Mouse (Mus musculus): ENCODE data around the gene Amdhd1.
"Not testable (repeated sequence)": the region's sequence is repeated elsewhere in the genome, so short reads cannot be mapped to it uniquely, and the experiment has no call there.

The Amdhd1 gene

DNA sequence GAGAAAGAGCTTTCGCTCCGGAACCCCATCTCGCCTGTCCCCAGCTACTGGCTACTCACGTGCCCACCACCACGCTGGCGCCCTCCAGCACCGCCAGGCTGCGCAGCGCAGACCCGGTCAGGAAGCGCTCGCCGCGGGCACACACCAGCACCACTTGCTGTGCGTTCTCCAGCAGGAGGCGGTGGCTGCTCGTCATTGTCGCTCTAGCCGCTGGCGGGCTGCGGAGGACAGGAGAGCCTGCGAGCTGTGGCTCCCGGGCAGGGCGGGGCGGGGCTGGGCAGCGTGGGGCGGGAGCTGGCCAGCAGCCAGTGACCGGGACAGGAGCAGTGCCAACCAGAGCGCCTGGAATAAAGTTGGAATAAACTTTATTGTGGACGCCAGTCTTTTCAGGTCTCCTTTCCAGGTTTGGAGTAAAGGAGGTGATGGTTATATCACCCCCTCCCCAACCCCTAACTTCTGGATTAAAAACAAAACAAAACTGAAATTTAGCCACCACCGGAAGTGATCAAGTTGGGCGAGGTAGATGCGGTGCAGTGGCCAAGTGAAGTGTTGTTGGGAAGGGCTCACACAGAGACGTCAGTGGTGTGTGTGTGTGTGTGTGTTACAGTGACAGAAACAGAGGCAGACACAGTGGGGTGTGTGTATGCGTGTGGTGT lies at the start of gene Amdhd1:
TSS of gene Amdhd1 (minus strand) at position 259 of the 656 bp plus-strand sequence.
- DNase-seq (ENCODE audit: extremely low read depth, insufficient read length, low spot score): peak; percentile 93

DNA sequence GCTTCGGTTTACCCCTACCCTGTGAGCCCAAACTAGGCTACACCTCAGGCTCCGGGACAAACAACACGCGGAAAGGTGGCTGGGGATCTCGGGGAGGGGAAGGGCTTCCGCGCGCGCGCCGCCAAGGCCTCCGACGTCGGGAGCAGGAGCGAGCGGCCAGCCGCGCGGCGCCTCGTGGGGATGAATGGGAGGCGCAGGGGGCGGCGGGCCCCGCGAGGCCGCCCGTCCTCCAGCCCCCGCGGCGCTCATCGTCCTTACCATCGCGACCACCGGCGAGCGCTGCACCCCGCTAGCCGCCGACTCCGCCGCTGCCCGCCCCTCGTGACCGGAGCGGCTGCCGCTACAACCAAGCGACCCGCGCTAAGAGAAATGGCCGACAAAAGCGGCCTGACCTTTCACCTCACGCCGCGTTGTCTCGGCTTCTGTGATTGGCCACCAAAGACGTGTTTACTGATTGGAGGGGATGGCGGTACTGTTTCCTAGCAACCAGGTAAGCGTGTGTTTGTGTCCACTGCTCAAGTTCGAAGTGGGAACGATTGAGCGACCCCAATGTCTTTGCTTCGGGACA lies 49.5 kb upstream of the Amdhd1 start, which contains the start of gene Snrpf:
TSS of gene Snrpf (minus strand) at position 426 of the 568 bp plus-strand sequence.
- peak; percentile 87 for DNase-seq (ENCODE audit: extremely low read depth, insufficient read length, low spot score)

DNA sequence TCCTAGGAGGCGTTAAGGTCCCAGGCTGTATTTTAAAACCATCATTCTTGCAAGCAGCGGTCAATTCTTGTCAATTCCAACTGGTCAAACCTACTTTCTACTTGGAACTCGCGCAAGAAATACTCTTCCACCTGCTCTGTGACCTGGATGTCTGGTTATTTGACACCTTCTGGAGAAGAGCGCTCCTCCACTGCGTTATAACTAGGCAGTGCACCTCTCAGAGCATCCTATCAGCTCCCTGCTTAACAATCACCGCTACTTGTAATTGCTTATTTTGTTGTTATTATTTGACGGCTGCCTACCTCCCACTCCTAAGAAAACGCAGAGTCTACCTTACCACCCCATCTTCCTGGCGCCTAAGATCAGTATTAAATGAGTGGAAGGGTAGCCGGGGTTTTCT lies 49.0 kb upstream of the Amdhd1 start:
- no peak for DNase-seq (ENCODE audit: extremely low read depth, insufficient read length, low spot score)

DNA sequence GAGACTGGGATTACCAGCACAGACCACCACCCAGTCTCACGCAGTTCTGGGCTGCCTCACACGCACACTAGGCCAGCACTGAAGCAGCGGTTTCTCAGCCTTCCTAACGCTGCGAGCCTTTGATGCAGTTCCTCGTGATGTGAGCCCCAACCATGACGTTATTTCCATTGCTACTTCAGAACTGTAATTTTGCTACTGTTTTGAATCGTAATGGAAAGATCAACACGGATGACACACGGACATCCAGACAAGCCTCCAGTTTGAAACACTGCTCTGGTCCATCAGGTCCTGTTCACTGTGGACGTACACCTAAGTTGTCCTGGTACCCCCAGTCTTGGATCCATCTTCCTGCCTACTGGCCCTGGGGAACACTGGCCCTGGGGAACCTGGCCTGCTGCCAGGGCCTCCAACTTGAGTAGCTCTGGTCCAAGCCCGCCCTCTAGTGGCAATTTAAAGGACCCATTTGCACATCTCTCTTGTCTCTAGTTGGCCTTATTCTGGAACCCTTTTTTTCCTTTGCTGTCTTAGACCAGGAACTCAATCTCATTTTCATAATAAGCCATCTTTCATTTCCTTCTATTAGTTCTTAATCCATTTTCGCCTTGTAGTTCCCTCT lies 37.5 kb upstream of the Amdhd1 start:
- peak; percentile 63 for DNase-seq (ENCODE audit: extremely low read depth, insufficient read length, low spot score)

DNA sequence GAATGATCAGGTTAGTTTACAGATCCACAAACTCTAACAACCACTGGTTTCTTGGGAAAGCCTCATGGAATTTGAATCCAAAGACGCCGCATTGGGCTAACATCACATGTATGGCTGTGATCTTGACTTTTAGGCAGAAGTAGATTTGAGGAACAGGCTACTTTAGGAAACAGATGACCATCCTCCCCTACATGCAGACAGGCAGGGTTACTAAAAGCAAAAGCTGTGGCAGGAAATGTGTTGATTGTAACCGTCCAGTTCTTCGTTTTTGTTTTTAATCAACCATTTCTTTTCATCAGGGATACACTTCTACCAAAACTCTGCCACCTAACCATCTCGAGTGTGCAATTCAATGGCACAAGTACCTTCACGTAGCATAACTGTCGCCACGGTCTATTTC lies 36.1 kb upstream of the Amdhd1 start:
- DNase-seq (ENCODE audit: extremely low read depth, insufficient read length, low spot score): no peak

DNA sequence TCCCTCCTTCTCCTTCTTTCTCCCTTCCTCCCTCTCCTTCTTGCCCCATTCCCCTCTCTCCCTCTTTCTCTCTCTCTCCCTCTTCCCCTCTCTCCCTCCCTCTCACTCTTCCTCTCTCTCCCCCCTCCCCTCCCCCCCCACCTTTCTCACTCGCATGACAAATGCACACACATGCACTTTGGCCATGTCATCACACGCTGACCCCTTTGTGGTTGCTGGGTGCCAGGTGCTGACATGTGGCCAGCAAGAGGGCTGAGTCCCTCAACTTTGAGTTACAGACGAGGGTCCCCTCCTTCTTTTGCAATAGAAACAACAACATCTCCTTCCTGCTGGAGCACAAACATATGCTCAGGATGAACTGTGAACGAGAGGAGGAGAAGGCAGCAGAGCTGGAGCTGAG lies 35.1 kb upstream of the Amdhd1 start:
- DNase-seq (ENCODE audit: extremely low read depth, insufficient read length, low spot score): no peak

DNA sequence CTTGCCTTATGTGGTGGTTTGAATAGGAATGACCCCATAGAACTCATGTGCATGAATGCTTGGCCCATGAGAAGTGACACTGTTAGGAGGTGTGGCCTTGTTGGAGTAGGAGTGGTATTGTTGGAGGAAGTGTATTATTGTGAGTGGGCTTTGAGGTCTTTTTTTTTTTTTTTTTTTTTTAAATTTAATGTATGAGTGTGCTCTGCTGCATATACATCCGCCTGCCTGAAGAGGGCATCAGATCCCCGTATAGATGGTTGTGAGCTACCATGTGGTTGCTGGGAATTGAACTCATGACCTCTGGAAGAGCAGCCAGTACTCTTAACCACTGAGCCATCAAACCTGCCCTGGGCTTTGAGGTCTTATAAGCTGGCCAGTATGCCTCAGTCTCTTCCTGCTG lies 32.4 kb upstream of the Amdhd1 start:
- DNase-seq (ENCODE audit: extremely low read depth, insufficient read length, low spot score): no peak

DNA sequence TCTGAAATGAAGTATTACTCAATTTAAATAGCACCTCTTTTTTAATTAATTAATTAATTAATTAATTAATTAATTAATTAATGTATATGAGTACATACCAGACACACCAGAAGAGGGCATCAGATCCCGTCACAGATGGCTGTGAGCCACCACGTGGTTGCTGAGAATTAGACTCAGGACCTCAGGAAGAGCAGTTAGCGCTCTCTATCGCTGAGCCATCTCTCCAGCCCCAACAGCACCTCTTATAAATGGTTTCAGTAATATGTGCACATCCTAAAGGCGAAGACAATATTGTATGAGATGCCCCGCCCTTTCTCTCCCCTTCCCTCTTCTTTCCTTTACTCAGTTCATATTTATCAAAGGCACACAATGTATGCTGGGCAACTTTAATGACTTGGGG lies 28.8 kb upstream of the Amdhd1 start:
- no peak for DNase-seq (ENCODE audit: extremely low read depth, insufficient read length, low spot score)

DNA sequence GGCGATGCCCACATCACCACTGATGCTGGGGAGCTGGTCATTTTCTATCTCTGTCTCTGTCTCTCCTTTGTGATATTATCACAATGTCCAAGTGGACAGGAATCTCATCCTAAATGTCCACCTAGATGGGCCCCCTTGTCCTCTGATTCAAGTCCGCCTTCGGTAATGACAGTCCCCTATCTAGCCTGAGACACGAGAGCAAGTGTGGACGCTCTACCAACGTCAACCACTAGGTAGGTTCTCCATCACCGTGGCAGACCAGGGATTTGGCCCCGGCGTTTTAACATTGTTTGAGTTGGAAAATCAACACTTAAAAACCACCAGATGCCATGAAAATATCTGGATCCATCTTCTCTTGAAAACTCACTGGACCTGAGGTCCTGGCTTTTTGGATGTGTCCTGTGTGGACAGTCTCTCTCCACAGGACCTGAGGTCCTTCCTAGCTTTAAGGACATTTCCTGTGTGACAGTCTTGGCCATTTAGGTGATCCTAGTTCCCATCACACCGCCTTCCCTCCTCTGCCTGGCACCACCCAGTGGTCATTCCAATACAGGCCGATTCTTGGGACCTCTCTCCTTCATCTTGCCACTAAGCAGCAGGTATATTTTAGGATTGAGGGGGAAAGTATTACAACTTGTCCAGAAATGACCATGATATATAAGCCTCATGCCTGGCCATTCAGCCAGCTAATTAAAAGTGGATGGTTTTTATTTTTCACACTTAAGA lies 28.2 kb upstream of the Amdhd1 start:
- DNase-seq (ENCODE audit: extremely low read depth, insufficient read length, low spot score): no peak

DNA sequence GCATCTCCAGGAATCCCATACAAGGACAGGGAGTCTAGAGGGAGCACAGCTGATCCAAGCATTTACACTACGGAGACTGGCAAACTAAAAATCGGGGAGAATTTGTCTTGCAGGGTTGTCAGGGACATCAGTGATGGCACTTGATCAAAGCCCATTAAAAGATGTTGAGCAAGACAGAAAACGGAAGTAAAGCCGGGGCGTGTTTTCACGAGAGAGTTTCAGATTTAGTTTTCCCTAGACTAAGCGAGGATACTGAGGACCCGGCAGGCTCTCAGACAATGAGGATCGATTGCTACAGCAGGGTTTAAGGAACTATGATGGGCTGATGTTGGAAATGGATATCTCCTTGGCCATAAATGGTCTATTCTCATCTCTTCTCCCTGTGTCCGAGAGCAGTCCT lies 27.2 kb upstream of the Amdhd1 start:
- DNase-seq (ENCODE audit: extremely low read depth, insufficient read length, low spot score): no peak

DNA sequence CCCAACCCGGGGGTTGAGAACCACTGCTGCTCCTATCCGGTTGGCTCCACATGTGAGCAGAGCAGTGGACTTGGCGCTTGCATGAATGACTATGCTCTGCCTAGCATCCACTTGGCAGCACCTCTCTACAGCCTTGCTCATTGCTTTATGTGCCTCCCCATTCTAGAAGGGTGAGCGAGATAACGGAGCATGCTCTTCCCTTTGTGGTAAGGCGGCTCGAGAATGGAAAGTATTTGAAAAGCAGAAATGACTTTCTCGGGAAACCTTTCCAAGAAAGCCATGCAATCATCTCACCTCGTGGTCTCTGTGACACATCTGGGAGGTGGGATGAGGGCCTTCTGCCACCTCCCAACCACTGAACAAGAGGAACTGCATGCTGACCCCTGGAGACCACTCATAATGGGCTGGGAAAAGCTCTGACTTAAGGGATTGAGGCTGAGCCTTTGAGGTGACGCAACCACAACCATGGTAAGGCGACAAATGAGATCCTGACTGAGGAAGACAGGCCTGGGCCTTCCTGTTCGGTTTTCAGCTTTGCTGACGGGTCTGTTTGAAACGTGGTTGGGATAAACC lies 24.8 kb upstream of the Amdhd1 start:
- DNase-seq (ENCODE audit: extremely low read depth, insufficient read length, low spot score): no peak

DNA sequence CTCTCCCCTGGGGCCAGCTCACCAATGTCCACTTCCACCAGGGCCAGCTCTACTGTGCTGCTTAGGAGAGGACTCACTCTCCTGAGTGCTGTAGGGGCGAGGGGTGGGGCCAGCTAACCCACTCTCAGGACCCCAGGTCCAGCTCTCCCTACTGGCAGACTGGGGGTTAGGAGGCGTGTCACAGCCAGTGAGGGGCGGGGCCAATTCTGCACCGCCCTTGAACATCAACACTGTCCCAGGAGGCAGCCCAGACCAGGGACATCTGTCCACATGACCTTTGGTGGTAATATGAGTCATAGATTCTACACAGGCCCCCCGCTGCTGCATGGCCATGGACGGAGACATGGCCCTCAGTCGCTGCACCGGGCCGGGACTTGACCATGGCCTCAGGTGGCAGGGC lies 20.0 kb upstream of the Amdhd1 start:
- peak; percentile 70 for DNase-seq (ENCODE audit: extremely low read depth, insufficient read length, low spot score)

DNA sequence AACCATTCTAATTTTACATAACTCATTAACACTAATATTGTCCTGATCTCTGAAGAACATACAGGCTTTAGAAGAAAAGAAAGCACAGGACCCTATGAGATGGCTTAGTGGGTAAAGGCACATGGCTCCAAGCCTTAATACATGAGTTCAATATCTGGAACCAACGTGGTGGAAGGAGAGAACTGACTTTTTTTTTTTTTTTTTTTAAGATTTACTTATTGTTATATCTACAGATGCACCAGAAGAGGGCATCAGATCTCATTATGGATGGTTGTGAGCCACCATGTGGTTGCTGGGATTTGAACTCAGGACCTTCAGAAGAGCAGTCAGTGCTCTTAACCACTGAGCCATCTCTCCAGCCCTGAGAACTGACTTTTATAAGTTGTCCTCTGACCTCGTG lies 18.1 kb upstream of the Amdhd1 start:
- DNase-seq (ENCODE audit: extremely low read depth, insufficient read length, low spot score): not testable (repeated sequence)

DNA sequence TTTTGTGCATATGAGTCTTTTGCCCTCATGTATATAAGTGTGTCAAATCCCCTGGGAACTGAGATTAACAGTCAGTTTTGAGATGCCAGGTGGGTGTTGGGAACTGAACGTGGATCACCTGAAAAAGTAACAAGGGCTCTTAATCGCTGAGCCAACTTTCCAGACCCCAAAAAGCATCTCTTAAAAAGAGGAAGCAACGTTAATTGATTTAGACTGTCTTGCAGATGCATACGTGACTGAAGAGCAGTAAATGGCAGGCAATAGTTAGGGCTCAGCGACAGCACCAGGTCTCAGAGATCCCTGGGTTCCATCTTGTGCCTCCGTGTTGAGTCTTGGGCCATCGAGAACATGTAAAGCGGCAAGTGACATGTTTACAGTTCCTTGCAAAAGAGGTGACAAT lies 12.8 kb upstream of the Amdhd1 start:
- DNase-seq (ENCODE audit: extremely low read depth, insufficient read length, low spot score): no peak

DNA sequence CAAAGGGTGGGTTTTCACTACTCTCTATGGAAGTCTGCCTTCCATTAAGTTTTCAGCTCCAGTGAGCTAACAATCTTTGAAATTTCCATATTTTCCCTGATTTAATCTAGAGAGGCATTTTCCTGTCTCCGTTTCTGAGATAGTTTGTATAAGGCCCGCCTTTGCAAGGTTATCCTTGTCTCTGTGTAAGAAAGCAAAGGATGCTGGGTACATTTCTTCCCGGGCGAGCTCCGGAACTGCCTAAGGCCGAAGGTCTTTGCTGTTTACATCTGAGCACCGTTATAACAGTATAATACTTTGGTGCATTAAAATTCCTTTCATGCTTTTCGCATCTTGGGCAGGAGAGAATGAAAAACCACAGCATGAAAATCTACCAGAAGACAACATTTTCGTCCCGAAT lies 10.0 kb upstream of the Amdhd1 start:
- no peak for DNase-seq (ENCODE audit: extremely low read depth, insufficient read length, low spot score)

DNA sequence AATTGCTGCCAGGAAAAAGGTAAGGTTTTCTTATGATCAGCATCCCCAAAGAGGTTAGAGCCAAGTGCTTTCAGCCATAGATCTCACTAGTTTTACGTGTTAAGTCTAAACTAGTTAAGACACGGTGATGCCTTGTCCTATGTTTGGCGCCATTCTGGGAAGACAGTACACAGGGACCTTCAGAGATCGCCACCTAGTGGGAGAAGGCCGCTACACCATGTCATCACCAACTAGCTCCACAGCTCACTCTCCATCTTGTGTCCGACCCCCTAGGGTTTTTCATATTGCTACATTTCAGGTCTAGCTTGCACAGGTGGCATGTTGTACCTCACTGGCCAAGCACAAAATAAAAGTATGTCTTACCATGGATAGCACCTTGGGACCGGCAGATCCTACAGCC lies 9.2 kb upstream of the Amdhd1 start:
- DNase-seq (ENCODE audit: extremely low read depth, insufficient read length, low spot score): peak; percentile 38

DNA sequence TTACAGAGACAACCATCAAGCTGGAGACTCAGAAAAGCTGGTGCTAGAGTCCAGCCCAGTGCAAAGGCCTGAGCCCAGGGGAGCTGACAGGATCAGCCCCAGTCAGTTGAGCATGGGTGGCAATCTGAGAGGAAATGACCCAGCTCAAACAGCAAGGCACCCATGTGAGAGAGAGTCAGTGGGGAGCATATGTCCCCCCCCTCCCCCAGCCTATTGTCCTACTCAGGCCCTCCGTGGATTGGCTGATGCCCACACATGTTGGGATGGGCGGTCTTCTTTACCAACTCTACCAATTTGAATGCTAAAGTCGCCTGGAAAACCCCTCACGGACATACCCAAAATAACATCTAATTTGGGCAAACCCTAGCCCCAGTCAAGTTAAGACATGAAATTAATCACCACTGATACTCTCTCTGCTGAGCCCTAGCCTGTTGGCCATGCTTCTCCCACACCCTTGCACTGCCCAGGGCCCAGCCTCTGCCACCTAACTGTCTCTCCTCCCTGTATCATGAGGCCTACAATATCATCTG lies 8.0 kb upstream of the Amdhd1 start:
- no peak for DNase-seq (ENCODE audit: extremely low read depth, insufficient read length, low spot score)

DNA sequence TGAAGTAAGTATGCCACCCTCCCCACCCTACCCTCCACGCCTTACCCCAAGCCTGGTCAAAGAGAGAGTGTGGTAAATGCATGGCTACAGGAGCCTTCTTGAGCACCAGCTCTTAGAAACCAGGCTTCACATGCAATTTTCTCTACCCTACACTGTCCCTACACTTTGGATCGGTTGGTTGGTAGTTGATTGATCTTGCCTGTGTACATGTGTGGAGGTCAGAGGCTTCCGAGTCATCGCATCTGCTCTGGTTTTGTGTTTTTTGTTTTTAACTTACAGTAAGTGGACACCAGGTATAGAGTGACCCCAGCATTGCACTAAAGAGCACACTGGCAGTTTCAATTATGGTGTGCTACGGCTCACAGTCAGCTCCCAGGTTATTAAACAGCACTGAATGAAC lies 4.3 kb upstream of the Amdhd1 start:
- DNase-seq (ENCODE audit: extremely low read depth, insufficient read length, low spot score): no peak

DNA sequence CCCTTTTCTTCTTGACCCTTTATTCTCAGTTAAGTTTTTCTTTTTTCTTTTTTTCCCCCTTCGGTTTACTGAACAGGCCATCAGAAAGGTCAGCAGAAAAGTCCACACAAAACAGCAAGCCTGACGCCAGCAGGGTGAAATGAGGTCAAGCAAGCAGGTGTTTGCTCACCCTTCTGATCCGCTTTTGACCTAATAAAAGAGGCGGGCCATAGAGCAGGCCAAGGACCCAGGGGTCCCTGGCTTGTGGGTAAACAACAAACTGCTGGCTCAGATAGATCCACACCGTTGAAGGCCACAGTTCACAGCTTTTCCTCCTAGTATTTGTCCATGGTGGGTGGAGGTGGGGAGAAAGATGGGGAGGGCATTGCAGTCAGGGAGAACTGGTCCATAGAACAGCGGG lies 3.3 kb upstream of the Amdhd1 start:
- no peak for DNase-seq (ENCODE audit: extremely low read depth, insufficient read length, low spot score)

DNA sequence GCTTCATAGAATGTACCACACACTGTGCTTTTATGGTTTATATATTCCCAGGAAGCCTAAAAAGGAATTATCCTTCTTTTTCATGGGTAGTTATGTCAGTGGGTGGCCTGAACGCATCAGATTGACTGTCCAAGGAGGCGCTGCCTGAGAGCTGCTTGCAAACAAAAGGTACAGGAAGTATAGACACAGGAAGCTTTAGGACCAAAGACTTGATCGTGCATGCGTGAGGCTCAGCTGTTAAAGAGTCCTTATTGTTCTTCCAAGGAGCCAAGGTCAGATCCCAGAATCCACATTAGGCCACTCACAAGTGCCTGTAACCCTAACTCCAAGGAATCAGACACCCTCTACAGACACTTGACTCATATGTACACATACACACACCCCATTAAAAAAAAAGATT lies 2.5 kb upstream of the Amdhd1 start:
- DNase-seq (ENCODE audit: extremely low read depth, insufficient read length, low spot score): no peak

DNA sequence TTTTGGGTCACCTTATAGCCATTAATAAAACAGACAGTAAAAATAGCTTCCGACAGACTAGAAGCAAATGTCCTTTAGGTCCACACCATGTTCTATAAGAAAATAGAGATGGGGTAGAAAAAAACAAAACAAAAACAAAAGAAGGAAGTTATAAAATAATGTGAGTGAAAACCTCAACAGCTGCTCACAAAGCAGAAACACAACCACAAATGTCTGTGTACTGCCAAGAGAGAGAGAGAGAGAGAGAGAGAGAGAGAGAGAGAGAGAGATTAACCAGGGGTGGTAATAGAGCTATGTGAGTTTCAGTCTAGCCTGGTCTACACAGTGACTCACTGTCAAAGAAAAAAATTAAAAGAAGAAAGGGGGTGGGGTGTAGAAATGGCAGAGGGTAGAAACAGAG lies 1.8 kb upstream of the Amdhd1 start:
- DNase-seq (ENCODE audit: extremely low read depth, insufficient read length, low spot score): no peak
